Mouse (Mus musculus): ENCODE results near the gene Cdpf1.

The Cdpf1 gene

GRCm38 (mm10) chr15:85766677-85767076, 44.8 kb downstream of the Cdpf1 start:
- no peak for DNase-seq (ENCODE audit: low read depth, low spot score)

- DNase-seq (ENCODE audit: low read depth, low spot score), result no peak
These were observed 46.5 kb downstream of the Cdpf1 start for GRCm38 (mm10) chr15:85765022-85765421.

GRCm38 (mm10) chr15:85762761-85763160, 48.7 kb downstream of the Cdpf1 start:
- DNase-seq (ENCODE audit: low read depth, low spot score), result no peak

- DNase-seq (ENCODE audit: low read depth, low spot score), result no peak
These were observed 53.7 kb downstream of the Cdpf1 start for GRCm38 (mm10) chr15:85757768-85758167.

Measured in CD4-positive helper T cell, adult 2 months (primary cell).